Mouse (Mus musculus) thymus, adult 18-20 months (tissue): ENCODE measurements around the gene Lama2.
"Not testable (repeated sequence)": the region's sequence is repeated elsewhere in the genome, so short reads cannot be mapped to it uniquely, and the experiment has no call there.

Experiments
- DNase-seq, 2 experiments: peaks; one replicate each; pipeline ENCODE4 v3.0.0; 2022; ENCODE audit warnings: mixed read lengths in 2 of 2

Lama2 gene

GRCm38 (mm10) chr10:26996684-26997083, 622.9 kb downstream of the Lama2 start:
- DNase-seq, result no peak

- no peak for DNase-seq
Measured at GRCm38 (mm10) chr10:26995987-26996386, 623.6 kb downstream of the Lama2 start.

GRCm38 (mm10) chr10:26995182-26995975, 624.2 kb downstream of the Lama2 start:
- DNase-seq, result no peak

- DNase-seq, result no peak
Measured at GRCm38 (mm10) chr10:26993971-26994761, 625.4 kb downstream of the Lama2 start.

- no peak for DNase-seq
Measured at GRCm38 (mm10) chr10:26985451-26985850, 634.1 kb downstream of the Lama2 start.

- not testable (repeated sequence) for DNase-seq
Measured at GRCm38 (mm10) chr10:26984082-26984481, 635.5 kb downstream of the Lama2 start.

- DNase-seq, result no peak
Measured at GRCm38 (mm10) chr10:26983583-26983982, 636.0 kb downstream of the Lama2 start.

- no peak for DNase-seq
Measured at GRCm38 (mm10) chr10:26982621-26983020, 636.9 kb downstream of the Lama2 start.

- DNase-seq, result no peak
Measured at GRCm38 (mm10) chr10:26975372-26975771, 644.2 kb downstream of the Lama2 start.

GRCm38 (mm10) chr10:26974224-26974623, 645.3 kb downstream of the Lama2 start:
- DNase-seq, result no peak

GRCm38 (mm10) chr10:26973575-26973974, 646.0 kb downstream of the Lama2 start:
- no peak for DNase-seq

- no peak for DNase-seq
Measured at GRCm38 (mm10) chr10:26958513-26958912, 661.0 kb downstream of the Lama2 start.

GRCm38 (mm10) chr10:26950448-26950847, 669.1 kb downstream of the Lama2 start:
- no peak for DNase-seq

- no peak for DNase-seq
Measured at GRCm38 (mm10) chr10:26949667-26950066, 669.9 kb downstream of the Lama2 start.

GRCm38 (mm10) chr10:26948331-26948730, 671.2 kb downstream of the Lama2 start:
- no peak for DNase-seq

GRCm38 (mm10) chr10:26939549-26939948, 680.0 kb downstream of the Lama2 start:
- DNase-seq, result no peak

- DNase-seq, result not testable (repeated sequence)
Measured at GRCm38 (mm10) chr10:26938464-26938863, 681.1 kb downstream of the Lama2 start.

GRCm38 (mm10) chr10:26936056-26936455, 683.5 kb downstream of the Lama2 start:
- DNase-seq, result not testable (repeated sequence)
